Mouse (Mus musculus) hindbrain, embryonic 15.5 days (tissue): ENCODE data around the gene Ficd. TPM values are rescaled to one million over a fixed set of nuclear protein-coding genes. Genes with fewer than 3 reads are reported as not detected.
A peak's percentile ranks its signal among the peaks of the same experiment; 100 is the strongest.

ENCODE experiments used
- ATAC-seq: fragments of 200-750 bp; cut with Nextera tagmentation; 2 replicates; pipeline ENCODE4 v1.8.0; 2017; ENCODE audit warnings: low read depth, moderate number of reproducible peaks, moderate TSS enrichment; ENCODE audit not compliant: low FRiP score
- H3K27ac ChIP-seq: fragments of 300-500 bp; sonication (generic); replicated peaks from 2 replicates; pipeline ENCODE4 v1.5.1; 2015; ENCODE audit warnings: mild to moderate bottlenecking, inconsistent platforms
- H3K27me3 ChIP-seq: fragments of 300-500 bp; sonication (generic); 2 replicates; pipeline ENCODE4 v1.6.1; 2015; ENCODE audit warnings: control low read depth, inconsistent platforms
- H3K36me3 ChIP-seq: fragments of 300-500 bp; sonication (generic); 2 replicates; pipeline ENCODE4 v1.6.1; 2015; ENCODE audit warnings: control low read depth, inconsistent platforms
- H3K4me1 ChIP-seq: fragments of 300-500 bp; sonication (generic); replicated peaks from 2 replicates; pipeline ENCODE4 v1.6.1; 2015; ENCODE audit warnings: control low read depth, inconsistent platforms
- H3K4me2 ChIP-seq: fragments of 300-500 bp; sonication (generic); 2 replicates; pipeline ENCODE4 v1.6.1; 2015; ENCODE audit warnings: moderate library complexity, mild to moderate bottlenecking, inconsistent platforms
- H3K4me3 ChIP-seq: fragments of 300-500 bp; sonication (generic); 2 replicates; pipeline ENCODE4 v1.5.1; 2015; ENCODE audit warnings: mild to moderate bottlenecking, inconsistent platforms
- H3K9ac ChIP-seq: fragments of 300-500 bp; sonication (generic); 2 replicates; pipeline ENCODE4 v1.6.1; 2015; ENCODE audit warnings: inconsistent platforms
- H3K9me3 ChIP-seq: fragments of 300-500 bp; sonication (generic); 2 replicates; pipeline ENCODE4 v1.6.1; 2016; ENCODE audit warnings: control low read depth, inconsistent platforms
- WGBS: fragments of 180-500 bp; shearing (Covaris S2); methylation state at CpG from one replicate; pipeline ENCODE4 v1.1.7; 2015; 5-methylcytosine and 5-hydroxymethylcytosine counted together
- polyA plus RNA-seq: library from polyadenylated mRNA; unstranded; fragments of >200 nt; fragmentation: Nextera tagmentation; extraction: Ambion mirVana; gene quantifications from 2 replicates; pipeline ENCODE4 v1.2.1, GENCODE M21; 2015

Ficd gene
- polyA plus RNA-seq, 1 experiment from 2014 or later: 10.9 TPM

GRCm38 (mm10) chr5:113719221-113719661 is 16.4 kb upstream of the Ficd start:
- H3K4me2 ChIP-seq: no peak overlapping the region
- H3K4me3 ChIP-seq: no peak overlapping the region
- peaks cover 46% of the 10 kb centered on the region for H3K4me1 ChIP-seq
- WGBS: 57% methylated on average over 8 of the region's 8 CpGs
- no peak for ATAC-seq
- no peaks in the 10 kb centered on the region for H3K27me3 ChIP-seq
- no peaks in the 10 kb centered on the region for H3K36me3 ChIP-seq
- H3K27ac ChIP-seq: peak overlapping the region; percentile 46; the same call in 1 of the 2 replicates
- H3K9ac ChIP-seq: no peak overlapping the region
- H3K9me3 ChIP-seq: no peaks in the 10 kb centered on the region

DNA sequence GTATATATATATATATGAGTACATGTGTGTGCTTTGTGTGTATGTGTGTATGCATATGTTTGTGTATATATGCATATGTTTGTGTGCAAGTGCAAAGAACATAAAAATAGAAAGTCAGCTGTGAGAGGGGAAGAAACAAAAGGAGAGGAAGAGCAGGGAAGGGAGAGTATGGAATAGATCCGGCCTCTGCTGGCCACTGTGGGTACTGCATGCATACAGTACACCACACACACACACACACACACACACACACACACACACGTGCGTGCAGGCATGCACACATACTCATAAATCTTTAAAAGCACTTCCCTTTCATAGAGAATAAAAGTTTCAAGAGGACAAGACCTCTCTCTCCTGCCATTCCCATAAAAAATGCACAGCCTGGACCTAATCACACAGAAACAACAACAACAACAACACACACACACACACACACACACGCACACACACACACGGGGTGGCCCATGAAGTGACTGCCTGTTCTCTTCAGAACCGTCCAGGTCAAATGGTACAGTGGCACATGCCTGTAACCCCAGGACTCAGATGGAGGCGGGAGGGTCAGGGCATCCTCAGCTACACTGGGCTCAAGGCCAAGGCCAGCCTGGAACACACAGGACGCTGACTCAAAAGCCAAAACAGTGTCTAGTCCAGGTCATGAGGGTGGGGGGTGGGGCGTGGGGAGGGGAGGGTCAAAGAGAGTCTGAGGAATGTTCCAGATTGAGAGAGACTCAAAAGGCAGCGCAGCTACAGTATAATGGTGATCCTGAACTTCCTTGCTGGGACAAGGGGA is 13.2 kb upstream of the Ficd start:
- Histone ChIP-seq H3K36me3 (no peaks in the 10 kb centered on the region), H3K27me3 (no peaks in the 10 kb centered on the region), H3K9me3 (no peaks in the 10 kb centered on the region), H3K4me1 (peaks cover 26% of the 10 kb centered on the region), H3K4me2 (no peak overlapping the region), H3K27ac (no peak overlapping the region), H3K4me3 (no peak overlapping the region), H3K9ac (no peak overlapping the region)
- no peak for ATAC-seq
- 89% methylated on average over 10 of the region's 10 CpGs for WGBS

DNA sequence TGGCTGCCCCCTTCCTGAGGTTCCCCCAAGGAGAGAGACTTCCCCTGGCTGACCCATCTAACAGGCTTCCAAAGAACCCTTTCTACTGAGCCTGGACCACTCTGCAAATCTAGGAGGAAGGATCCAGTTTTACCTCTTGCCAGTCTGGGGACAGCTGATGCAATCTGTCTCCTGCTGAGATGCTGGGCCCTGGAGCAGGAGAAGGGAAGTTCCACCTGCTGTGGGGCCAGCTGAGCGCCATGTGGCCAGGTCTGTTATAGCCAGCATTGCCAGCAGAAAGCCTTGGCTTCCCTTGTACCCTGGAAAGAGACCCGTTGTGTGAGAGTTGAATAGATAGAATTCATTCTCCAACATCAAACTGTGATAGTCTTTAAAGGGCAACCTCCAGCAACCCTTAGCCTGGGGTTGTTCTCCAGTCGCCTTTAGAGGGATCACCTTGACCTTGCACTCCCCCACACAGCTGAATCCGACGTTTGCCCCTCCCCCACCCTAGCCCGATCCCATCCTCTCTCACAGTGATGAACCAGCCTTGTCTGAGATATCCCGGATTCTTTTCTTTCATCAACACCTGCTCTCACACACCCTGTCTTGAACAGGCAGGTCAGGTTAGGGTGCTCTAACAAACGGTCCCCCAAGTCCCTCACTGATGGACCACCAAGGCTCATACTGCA is 11.9 kb upstream of the Ficd start:
- Histone ChIP-seq H3K4me2 (no peak overlapping the region), H3K9me3 (no peaks in the 10 kb centered on the region), H3K27ac (no peak overlapping the region), H3K4me1 (peaks cover 20% of the 10 kb centered on the region), H3K4me3 (no peak overlapping the region), H3K36me3 (no peaks in the 10 kb centered on the region), H3K9ac (no peak overlapping the region), H3K27me3 (no peaks in the 10 kb centered on the region)
- 35% methylated on average over 8 of the region's 8 CpGs for WGBS
- ATAC-seq: no peak

DNA sequence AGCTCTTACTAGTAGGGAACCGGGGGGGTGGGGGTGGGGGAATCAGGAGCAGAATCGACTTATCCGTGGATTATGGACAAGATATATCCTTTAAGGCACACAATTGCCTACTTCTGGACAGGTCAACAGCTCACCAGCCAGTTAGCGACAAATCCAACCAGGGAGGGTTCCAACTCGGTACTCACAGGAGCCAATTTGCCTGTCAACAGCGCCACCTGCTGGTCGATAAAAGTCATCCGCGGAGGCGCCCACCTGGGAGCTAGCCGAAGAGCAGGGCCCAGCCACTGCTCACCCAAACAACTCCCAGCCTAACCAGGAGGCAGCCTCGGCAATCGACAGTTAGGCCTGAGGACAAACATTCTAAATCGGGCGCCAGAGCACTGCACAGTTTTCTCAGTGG is 11.2 kb upstream of the Ficd start, which contains the start of gene 1700069L16Rik:
TSS of gene 1700069L16Rik (minus strand) at position 327 of the 400 bp plus-strand sequence.
- Histone ChIP-seq H3K9me3 (no peaks in the 10 kb centered on the region), H3K4me3 (no peak within 1 kb of the TSS), H3K36me3 (no peaks in the 10 kb centered on the region), H3K4me2 (no peak within 1 kb of the TSS), H3K27ac (no peak within 1 kb of the TSS), H3K27me3 (no peaks in the 10 kb centered on the region), H3K9ac (no peak within 1 kb of the TSS), H3K4me1 (peaks cover 14% of the 10 kb centered on the region; the same call in 1 of the 2 replicates)
- WGBS: 3% methylated on average over 15 of the region's 15 CpGs
- ATAC-seq: peak; percentile 69

DNA sequence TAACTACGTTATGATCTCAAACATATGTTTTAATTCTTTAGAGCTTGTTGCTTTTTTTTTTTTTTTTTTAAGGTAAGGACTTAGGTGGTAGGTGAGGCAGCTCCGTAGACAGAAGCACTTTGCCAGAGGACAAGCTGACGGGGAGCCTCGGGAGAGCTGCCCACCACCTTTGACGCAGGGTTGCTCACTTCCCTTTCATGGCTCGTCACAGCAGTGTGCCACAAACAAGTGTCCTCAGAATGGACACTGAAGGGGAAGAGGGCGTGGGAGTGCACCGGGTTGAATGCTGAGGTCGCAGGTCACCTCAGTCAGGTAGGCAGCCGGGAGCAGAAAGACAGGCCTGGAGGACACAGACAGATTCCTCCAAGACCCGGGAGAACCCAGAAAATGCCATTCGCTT is 10.2 kb upstream of the Ficd start:
- no peaks in the 10 kb centered on the region for H3K9me3 ChIP-seq
- WGBS: 56% methylated on average over 12 of the region's 12 CpGs
- no peak overlapping the region for H3K27ac ChIP-seq
- H3K27me3 ChIP-seq: no peaks in the 10 kb centered on the region
- H3K4me2 ChIP-seq: no peak overlapping the region
- H3K9ac ChIP-seq: no peak overlapping the region
- ATAC-seq: no peak
- H3K4me3 ChIP-seq: no peak overlapping the region
- H3K4me1 ChIP-seq: peaks cover 15% of the 10 kb centered on the region
- no peaks in the 10 kb centered on the region for H3K36me3 ChIP-seq

DNA sequence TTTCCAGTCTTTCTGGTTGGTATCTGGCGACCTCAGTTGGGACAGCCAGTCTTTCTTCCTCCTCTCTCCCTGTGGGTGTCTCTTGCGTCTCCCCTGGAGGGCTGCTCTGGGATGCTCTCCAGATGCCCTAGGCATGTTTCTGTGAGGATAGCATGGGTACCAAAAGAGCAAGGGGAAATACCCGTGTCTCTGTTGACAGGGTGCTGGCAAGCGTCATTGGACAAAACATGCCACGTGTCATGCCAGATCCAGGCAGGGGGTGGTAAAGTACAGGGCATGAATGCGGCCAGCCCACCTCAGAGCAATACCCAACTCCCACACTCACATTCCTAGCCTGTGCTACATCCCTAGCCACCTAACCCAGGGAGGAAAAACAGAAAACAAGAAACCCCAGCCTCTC is 9.0 kb upstream of the Ficd start:
- no peak for ATAC-seq
- Histone ChIP-seq H3K4me1 (peaks cover 22% of the 10 kb centered on the region), H3K4me3 (no peak overlapping the region), H3K9me3 (no peaks in the 10 kb centered on the region), H3K27me3 (no peaks in the 10 kb centered on the region), H3K9ac (no peak overlapping the region), H3K36me3 (no peaks in the 10 kb centered on the region), H3K4me2 (no peak overlapping the region), H3K27ac (no peak overlapping the region)
- WGBS: 77% methylated on average over 6 of the region's 6 CpGs

- H3K4me3 ChIP-seq: no peak overlapping the region
- no peaks in the 10 kb centered on the region for H3K36me3 ChIP-seq
- H3K27ac ChIP-seq: no peak overlapping the region
- H3K4me1 ChIP-seq: peaks cover 22% of the 10 kb centered on the region
- H3K27me3 ChIP-seq: no peaks in the 10 kb centered on the region
- no peak overlapping the region for H3K9ac ChIP-seq
- H3K9me3 ChIP-seq: no peaks in the 10 kb centered on the region
- no peak for ATAC-seq
- 69% methylated on average over 12 of the region's 12 CpGs for WGBS
- H3K4me2 ChIP-seq: no peak overlapping the region
These were observed 8.4 kb upstream of the Ficd start for GRCm38 (mm10) chr5:113727238-113727637.

DNA sequence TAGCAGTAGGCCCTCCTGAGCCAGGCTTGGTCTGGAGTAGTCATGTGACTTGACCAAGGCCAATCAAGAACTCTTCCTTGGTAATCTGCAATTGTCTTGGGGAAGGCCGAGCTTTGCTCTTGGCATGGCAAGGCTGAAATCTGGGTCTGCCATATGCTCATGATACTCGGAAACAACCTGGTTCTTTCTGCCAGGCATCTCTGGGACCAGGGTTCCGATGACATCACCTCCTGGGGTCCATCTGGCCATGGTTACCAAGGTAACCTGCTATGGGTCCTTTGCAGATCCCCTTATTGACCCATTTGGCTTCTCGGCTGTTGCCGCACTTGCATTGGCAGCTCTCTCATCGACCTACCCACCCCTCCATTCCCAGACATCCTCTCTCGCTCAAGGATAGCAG is 7.6 kb upstream of the Ficd start:
- Histone ChIP-seq H3K4me1 (peaks cover 22% of the 10 kb centered on the region), H3K4me2 (no peak overlapping the region), H3K9ac (no peak overlapping the region), H3K9me3 (no peaks in the 10 kb centered on the region), H3K27me3 (no peaks in the 10 kb centered on the region), H3K36me3 (no peaks in the 10 kb centered on the region), H3K27ac (no peak overlapping the region), H3K4me3 (no peak overlapping the region)
- ATAC-seq: no peak
- 80% methylated on average over 7 of the region's 7 CpGs for WGBS

DNA sequence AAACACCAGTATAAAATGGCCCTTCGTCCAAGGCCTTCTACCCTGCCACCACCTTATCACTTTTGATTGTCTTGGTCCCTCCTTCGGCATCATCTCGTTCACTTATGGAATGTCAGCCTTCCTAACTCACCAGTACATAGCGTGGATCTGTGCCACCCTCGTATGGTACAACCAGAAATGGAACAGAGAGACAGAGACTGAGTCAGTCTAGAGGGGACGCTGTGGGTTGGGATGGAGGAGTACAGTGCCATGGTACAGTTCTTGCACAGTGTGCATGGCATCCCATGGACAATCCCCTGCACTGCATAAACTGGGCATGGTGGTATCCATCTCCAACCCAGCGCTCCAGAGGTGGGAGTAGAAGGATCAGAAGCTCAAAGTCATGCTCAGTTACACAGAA is 6.9 kb upstream of the Ficd start:
- no peak overlapping the region for H3K27ac ChIP-seq
- no peaks in the 10 kb centered on the region for H3K27me3 ChIP-seq
- H3K36me3 ChIP-seq: no peaks in the 10 kb centered on the region
- no peak for ATAC-seq
- WGBS: 88% methylated on average over 7 of the region's 7 CpGs
- no peak overlapping the region for H3K4me3 ChIP-seq
- no peaks in the 10 kb centered on the region for H3K9me3 ChIP-seq
- H3K4me1 ChIP-seq: peaks cover 17% of the 10 kb centered on the region
- H3K9ac ChIP-seq: no peak overlapping the region
- no peak overlapping the region for H3K4me2 ChIP-seq

- Histone ChIP-seq H3K27ac (0 out of 2 replicates have a peak overlapping the region, but pooled peaks have one; percentile 35), H3K9ac (no peak overlapping the region), H3K9me3 (no peaks in the 10 kb centered on the region), H3K4me3 (no peak overlapping the region), H3K4me2 (no peak overlapping the region; the same call in 1 of the 2 replicates), H3K4me1 (peaks cover 18% of the 10 kb centered on the region), H3K36me3 (no peaks in the 10 kb centered on the region), H3K27me3 (no peaks in the 10 kb centered on the region)
- ATAC-seq: no peak
- WGBS: 61% methylated on average over 7 of the region's 7 CpGs
These were observed 4.9 kb upstream of the Ficd start for GRCm38 (mm10) chr5:113730641-113731121.

- no peak overlapping the region for H3K9ac ChIP-seq
- peaks cover 19% of the 10 kb centered on the region for H3K4me1 ChIP-seq
- ATAC-seq: no peak
- WGBS: 91% methylated on average over 7 of the region's 7 CpGs
- H3K9me3 ChIP-seq: no peaks in the 10 kb centered on the region
- no peak overlapping the region for H3K4me3 ChIP-seq
- no peaks in the 10 kb centered on the region for H3K27me3 ChIP-seq
- 0 out of 2 replicates have a peak overlapping the region, but pooled peaks have one; percentile 35 for H3K27ac ChIP-seq
- H3K36me3 ChIP-seq: no peaks in the 10 kb centered on the region
- H3K4me2 ChIP-seq: no peak overlapping the region
These were observed 4.4 kb upstream of the Ficd start for GRCm38 (mm10) chr5:113731174-113731573.

- Histone ChIP-seq H3K9me3 (no peaks in the 10 kb centered on the region), H3K4me3 (no peak overlapping the region), H3K4me2 (no peak overlapping the region), H3K36me3 (no peaks in the 10 kb centered on the region), H3K9ac (no peak overlapping the region), H3K27me3 (no peaks in the 10 kb centered on the region), H3K27ac (no peak overlapping the region), H3K4me1 (peaks cover 29% of the 10 kb centered on the region)
- no peak for ATAC-seq
- WGBS: 31% methylated on average over 6 of the region's 6 CpGs
These were observed 3.4 kb upstream of the Ficd start for GRCm38 (mm10) chr5:113732182-113732581.
